Mouse (Mus musculus) testis, postnatal 14 days (tissue): ENCODE data around the gene Fam83b.

Experiments
- DNase-seq: peaks from one replicate; pipeline ENCODE4 v3.0.0; 2021; ENCODE audit warnings: low spot score

The Fam83b gene

GRCm38 (mm10) chr9:76521640-76522039, 45.3 kb downstream of the Fam83b start:
- DNase-seq, result peak; percentile 9

- no peak for DNase-seq
These were observed 48.3 kb downstream of the Fam83b start for GRCm38 (mm10) chr9:76518665-76519064.

- DNase-seq, result no peak
These were observed 61.3 kb downstream of the Fam83b start for GRCm38 (mm10) chr9:76505650-76506049.

DNA sequence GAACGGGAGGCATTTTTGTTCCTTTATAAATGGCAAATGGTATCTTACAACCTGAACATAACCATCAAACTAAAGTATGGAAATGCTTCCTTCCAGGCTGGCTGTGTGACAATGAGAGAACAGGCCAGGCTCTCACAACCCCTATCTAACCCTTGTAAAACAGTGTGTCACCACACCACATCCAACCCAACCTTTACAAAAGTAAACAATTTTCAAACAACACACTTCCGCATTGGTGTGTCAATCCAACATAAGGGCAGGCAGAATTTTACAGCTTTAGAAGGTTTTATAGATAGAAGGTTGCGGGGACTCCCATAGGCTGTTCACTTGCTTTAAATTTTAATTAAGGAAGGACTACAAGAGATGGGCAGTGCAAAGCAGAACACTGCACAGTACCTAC, 77.2 kb downstream of the Fam83b start:
- DNase-seq, result no peak

- no peak for DNase-seq
These were observed 86.8 kb downstream of the Fam83b start for GRCm38 (mm10) chr9:76480088-76480487.

DNA sequence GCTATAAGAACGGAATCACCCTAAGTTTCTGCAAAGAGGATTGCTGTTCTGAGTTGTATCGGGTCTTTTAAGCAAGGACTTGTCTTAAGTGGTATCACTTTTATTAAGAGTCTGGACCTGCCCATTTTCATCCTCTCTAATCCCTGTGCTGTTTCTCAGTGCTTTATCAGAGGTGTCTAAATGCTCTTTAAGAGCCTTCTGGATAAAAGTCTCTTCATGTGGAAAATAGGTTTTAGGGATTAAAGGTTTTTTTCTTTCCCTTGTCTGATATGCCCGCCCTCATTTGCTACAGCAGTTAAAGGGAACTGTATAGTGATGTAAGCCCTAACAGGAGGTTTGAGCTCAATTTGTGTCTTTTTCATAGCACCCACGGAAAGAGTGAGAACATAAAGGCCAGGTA, 97.4 kb downstream of the Fam83b start:
- no peak for DNase-seq

DNA sequence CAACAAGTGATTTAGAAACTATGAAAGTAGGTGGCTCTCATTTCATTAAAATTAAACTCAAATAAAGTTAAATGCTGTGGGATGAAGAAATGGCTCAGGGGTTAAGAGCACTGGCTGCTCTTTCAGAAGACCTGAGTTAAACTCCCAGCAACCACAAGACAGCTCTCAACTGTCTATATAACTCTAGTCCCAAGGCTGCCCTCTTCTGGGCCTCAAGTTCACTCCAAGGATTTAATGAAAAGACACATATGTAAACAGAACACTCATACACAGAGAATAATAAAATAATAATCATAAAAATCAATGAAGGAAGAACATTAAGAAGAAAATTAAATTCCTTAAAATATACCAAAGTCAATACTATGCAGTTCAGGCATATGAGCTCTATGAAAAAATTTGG, 105.4 kb downstream of the Fam83b start:
- DNase-seq, result no peak

DNA sequence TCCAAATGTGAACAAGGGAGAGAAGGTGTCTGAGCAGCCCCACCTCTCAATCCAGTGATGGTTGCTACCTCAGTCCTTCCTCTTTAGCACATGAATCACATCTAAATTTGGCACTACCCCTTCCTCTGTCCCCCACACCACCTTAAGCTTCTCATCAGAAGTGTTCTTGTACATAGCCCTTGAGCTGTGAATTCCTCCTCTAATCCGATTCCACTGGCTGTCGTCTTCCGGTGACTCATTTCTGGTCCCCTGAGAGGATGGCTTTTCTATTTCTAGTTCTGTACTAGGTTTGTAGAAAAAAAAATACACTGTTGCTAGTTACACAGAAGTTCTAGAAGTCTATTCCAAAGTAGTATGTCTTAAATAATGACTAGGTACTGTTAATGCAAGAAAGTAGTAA, 111.2 kb downstream of the Fam83b start:
- DNase-seq, result no peak
